Mouse (Mus musculus): ENCODE measurements at regions not wholly inside any gene's neighbourhood (a gene's known extent, or its start where the extent isn't known, plus 50 kb on each side); places are given as distances from the start of the nearest gene placed in this dataset.
A peak's percentile ranks its signal among the peaks of the same experiment; 100 is the strongest.

DNA sequence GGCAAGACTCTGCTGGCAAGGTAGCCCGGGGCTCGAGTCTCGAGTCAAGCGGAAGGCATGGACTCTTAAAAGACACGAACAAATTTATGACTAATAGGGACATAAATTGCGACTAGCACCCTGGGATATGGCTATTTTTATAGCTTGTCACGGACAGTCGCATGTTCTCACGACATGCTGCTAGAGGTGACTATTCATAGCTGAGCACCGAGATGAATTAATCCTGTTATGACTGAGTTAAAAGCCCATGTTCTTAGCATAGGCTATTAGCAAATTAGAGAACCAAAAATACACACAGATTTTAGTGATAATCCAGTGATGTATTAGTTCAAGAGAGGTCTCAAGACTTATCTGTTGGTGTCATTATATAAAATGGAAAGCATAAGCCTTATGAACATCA, 539.2 kb downstream of the Gm19410 start:
- ATAC-seq (replicated peaks; ENCODE audit: low FRiP score, low TSS enrichment, poor library complexity, severe bottlenecking), result no peak

DNA sequence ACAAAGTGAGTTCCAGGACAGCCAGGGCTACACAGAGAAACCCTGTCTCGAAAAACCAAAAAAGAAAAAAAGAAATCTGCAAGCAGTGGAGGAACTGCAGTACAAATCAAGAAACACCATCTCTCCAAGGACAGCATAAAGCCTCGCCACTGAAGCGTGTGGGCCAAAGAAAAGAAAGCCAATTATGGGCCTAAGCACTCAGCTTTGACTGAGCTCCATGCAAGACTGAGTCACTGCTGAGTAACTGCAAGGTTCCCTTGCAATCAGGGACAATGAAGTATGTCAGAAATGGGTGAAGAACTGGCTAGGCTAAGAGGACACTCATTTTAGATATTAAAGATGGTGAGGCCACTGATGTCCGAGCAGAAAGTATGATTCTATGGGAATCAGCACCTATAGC, 540.7 kb downstream of the Gm19410 start:
- ATAC-seq (replicated peaks; ENCODE audit: low FRiP score, low TSS enrichment, poor library complexity, severe bottlenecking), result no peak

DNA sequence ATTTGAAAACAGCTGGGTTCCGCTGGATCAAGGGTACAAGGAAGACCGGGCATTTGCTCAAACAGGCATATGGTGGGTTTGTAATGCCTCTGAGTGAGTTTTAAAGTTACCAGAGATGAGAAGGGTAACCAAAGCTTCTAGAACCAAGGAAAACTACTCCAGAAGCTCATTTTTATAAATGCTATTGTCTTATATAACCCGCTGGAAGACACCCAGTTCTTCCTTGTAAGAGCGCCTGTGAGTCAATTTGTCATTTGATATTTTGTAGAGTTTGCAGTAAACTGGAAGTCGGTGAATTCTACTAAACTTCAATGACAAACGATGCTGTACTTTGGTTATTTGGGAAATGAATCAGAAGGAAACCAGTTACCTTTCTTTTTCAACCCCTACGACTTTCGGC, 541.9 kb downstream of the Gm19410 start:
- ATAC-seq (replicated peaks; ENCODE audit: low FRiP score, low TSS enrichment, poor library complexity, severe bottlenecking), result no peak

DNA sequence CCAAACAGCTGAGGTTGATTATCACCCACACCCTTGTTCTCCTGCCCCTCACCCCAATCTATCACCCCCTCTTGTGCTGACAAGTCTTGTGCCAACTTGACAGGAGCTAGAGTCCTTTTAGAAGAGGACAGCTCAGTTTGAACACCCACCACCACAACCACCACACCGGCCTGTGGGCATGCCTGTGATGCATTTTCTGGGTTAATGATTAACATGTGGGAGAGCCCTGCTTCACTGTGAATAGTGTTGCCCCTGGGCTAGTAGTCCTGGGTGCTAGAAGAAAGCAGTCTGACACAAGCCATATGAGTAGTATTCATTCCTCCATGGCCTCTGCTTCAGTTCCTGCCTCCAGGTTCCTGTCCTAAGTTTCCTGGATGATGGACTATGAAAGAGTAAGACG, 542.5 kb downstream of the Gm19410 start:
- ATAC-seq (replicated peaks; ENCODE audit: low FRiP score, low TSS enrichment, poor library complexity, severe bottlenecking), result no peak

DNA sequence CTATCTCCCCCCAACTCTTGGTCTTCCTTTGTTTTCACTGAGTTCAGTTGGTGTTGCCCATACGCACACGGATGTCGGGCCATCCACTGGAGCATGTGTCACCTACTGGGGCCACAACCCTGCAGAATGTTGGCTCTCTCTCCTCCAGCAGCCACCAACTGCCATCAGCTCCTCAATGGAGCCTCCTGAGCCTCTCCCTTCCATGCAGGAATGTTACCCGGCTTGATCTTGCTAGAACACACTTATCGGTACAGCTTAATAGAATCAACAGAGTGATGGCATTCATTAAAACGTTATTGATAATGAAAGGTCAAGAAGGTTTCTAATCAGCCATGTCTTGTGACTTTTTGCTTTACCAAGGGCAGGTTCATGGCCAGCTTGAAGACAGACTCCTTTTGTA, 543.7 kb downstream of the Gm19410 start:
- no peak for ATAC-seq (replicated peaks; ENCODE audit: low FRiP score, low TSS enrichment, poor library complexity, severe bottlenecking)

DNA sequence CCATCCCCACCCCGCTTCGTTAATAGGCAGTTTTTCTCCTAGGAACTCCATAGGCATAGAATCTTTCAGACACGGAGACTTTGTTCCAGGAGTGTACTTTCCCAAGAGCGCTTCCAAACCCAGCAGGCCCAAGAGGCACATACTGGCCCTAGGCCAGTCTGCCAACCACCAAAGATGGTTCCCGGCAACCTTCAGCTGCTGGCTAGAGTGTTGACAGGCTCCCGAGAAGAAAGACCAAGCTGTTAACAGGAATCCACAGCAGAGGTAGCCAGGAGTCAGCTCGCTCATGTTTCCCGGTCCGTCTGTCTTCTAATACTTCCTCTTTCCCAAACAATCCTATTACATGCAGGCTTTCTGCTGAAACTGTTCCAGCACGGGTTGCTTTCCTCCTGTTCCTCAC, 544.4 kb downstream of the Gm19410 start:
- ATAC-seq (replicated peaks; ENCODE audit: low FRiP score, low TSS enrichment, poor library complexity, severe bottlenecking), result no peak

DNA sequence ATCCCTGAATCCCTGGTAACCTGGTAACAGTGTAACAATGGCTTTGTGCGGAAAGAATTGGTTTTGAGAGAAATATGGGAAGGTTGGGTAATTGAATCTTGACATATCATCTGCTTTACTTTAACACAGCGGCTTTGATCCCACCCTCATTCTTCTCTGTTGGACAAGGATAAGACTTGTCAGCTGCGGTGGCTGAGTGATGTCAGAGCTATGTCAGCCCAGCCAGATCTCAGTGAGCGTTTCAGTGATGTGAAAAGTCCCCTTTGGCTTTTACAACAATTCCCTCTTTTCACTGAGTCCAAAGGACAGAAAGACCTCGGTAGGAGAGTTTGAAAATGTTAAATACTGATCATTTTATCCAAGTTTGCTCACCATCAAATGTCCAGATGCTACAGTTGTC, 546.1 kb downstream of the Gm19410 start:
- ATAC-seq (replicated peaks; ENCODE audit: low FRiP score, low TSS enrichment, poor library complexity, severe bottlenecking), result no peak

DNA sequence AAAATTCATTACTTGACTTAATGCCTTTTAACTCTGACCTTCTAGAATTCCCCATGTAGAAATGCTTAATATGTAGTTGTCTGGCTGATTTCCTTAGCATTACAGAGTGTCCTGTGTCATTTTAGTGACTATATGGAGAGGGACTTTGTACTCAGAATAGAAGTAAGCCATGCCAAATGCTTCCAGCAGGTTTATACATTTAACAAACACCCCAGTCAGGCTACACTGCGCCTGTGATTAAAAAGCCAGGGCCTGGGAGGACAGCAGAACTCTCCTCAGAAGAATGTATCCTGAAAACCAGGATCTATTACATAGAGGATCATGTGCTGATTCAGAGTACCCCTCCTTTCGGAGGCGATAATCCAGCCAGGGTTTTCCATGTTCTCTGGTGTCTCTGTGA, 547.4 kb downstream of the Gm19410 start:
- ATAC-seq (replicated peaks; ENCODE audit: low FRiP score, low TSS enrichment, poor library complexity, severe bottlenecking), result no peak

DNA sequence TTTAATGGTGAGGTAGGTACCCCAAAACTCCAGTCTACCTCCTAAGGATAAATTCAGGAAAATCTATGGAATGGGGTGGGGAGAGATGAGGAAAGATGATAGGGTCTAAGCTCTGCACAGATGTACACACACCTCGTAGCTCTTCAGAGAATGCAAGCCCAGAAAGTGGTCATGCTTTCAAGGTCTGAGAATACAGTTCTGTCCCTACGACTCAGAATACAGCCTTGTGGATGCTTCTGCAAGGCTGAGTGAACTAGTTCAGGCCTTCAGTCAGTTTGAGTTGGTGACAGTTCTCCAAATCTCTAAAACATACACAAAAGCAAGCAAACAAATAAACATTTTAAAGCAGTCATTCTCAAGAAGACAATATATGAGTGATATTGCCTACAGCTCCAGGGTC, 552.8 kb downstream of the Gm19410 start:
- ATAC-seq (replicated peaks; ENCODE audit: low FRiP score, low TSS enrichment, poor library complexity, severe bottlenecking), result no peak

DNA sequence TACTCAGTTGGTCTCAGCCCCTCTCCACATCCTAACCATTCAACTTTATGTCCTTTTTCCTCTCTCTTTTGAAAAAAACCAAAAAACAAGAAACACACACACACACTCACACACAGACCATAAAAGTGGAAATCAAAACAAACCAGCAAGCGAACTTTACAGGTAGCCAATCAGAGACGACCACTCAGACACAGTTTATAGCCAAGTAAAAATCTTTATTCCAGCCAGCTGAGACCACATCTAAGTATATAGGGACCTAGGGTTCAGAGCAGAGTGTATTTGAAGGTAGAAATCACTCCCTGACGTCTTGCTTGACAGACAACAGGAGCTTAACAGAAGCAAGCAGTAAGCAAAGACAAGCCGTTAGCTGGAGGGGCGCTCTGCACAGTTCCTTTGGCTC, 553.3 kb downstream of the Gm19410 start:
- no peak for ATAC-seq (replicated peaks; ENCODE audit: low FRiP score, low TSS enrichment, poor library complexity, severe bottlenecking)

DNA sequence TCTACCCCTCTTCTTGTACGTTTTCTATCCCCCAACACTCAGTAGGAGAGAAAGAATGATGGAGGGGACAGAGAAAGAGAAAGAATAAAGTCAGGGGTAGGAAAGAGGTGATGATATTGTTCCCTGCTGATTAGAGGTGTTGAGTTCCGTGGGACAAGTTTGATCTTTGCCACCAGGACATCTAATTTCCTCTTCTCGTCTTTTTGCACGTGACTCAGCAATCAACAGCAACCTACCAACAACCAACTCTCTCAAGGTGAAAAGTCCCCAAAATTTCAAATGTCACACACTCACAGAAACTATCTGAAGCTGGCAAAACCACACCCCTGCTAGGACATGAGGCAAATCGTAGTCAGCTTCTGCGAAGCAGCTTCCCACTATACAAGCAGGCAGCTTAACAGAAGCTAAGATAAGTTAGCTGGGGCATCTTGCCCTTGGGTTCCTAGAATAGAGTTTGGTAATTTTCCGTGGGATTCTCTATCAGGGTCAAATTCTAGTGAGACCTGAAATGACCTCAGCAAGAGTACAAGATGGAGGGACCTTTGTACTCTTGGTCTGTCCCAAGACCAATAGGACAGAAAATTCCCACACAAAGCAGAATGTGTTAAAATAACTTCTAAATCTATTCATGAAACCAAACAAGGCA, 553.8 kb downstream of the Gm19410 start:
- ATAC-seq (replicated peaks; ENCODE audit: low FRiP score, low TSS enrichment, poor library complexity, severe bottlenecking), result peak; percentile 50

DNA sequence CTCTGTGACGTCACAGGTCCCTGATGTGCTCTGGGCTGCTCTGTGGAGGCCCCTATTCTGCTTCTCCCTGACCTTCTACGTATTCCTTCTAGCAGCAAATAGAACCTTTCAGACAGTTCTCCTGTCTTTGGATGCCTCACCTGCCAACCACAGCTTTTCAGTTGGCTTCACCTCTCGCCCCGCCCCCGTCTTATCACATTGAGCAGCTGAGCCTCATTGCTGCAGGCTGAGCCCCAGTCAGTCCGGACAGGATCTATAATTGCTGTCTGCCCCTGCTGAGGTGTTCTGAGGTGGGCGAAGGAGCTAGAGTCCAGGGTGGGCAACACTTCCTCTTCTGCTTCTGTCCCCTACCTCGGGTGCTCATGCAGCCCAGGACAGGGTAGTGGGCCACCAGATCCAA, 556.5 kb downstream of the Gm19410 start:
- peak; percentile 60 for ATAC-seq (replicated peaks; ENCODE audit: low FRiP score, low TSS enrichment, poor library complexity, severe bottlenecking)

DNA sequence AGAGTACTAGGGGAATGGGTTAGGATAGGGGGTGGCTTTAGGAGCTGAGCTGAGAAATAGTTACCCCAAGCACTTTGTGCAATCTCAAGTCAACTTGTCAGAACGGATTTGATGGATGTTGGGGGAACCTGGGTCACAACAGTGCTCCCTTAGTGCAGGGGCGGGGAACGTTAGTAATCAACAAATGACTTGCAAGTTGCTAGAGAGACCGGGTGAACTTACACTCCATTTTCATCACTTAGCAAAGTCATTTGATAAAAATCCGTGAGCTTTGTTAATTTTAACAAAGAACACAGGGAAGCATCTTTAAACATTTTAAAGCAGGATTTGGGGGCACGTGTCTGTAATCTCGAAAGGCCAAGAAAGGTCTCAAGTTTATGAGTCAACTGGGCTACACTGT, 557.0 kb downstream of the Gm19410 start:
- ATAC-seq (replicated peaks; ENCODE audit: low FRiP score, low TSS enrichment, poor library complexity, severe bottlenecking), result no peak

DNA sequence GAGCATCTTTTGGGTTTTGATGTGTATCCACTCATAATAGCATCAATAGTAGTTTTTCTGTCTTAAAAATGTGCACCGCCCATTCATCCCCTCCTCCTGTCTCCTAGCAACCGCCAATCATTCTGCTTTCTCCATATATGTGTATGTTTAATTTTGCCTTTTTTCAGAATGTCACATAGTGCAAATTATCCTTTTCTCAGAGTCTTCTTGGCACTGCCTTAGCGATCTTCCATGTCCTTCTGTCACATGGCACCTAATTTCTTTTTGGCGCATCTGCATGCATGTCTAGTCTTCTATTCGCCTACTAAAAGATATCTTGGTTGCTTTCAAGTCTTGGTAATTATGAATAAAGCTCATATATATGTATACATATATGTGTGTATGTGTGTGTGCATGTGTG, 573.0 kb downstream of the Gm19410 start:
- ATAC-seq (replicated peaks; ENCODE audit: low FRiP score, low TSS enrichment, poor library complexity, severe bottlenecking), result no peak

DNA sequence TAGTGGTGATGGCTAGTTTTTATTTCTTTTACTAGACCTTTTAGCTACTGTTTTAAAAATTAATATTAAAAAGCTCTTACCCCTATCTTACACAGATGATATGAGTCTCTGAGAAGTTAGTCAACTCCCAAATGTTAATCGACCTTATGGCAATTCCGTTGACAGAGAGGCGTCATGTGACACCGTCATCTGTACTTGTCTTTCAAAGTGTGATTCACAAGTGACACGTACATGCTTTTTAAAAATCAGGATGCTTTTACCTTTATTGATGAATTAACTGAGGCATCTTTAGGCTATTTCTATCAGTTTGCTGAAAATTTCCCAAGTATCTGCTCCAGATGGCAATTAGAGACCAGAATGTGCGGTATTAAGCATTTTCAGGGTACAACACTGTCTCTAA, 573.9 kb downstream of the Gm19410 start:
- no peak for ATAC-seq (replicated peaks; ENCODE audit: low FRiP score, low TSS enrichment, poor library complexity, severe bottlenecking)

DNA sequence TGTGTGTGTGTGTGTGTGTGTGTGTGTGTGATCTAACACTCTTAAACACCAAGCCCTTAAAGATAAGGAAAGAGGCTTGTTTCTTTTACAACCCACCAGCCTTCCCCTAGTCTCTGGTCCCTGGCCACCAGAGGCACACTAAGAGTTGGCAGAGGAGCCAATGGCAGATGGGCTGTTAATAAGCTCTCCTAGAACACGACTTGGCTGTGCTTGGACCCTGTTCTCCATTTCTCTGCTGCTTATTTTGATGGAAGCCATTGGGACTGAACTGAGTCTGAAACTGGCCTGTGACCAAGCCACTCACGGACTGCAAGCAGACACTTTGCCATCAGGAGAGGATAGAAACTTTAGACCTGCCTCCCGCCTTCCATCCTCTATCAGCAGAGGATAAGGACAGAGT, 574.9 kb downstream of the Gm19410 start:
- no peak for ATAC-seq (replicated peaks; ENCODE audit: low FRiP score, low TSS enrichment, poor library complexity, severe bottlenecking)

DNA sequence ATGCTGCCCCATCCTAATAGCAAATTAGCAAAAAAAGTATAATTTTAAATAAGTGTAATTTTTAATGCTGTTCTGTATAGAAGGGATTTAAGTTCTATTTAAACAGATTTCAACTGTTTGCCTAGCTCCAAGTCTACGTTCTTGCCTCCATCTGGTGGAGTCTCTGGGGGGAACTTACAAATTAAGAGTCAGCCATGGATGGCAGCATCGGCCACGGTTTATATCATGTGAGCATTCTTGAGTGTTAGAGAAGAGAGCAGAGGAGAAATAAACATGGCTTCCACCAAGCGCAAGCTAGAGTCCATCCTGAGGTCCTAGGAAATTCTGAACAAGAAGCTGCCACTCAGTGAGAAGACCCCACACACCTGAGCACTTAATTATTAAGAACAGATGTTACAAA, 576.4 kb downstream of the Gm19410 start:
- no peak for ATAC-seq (replicated peaks; ENCODE audit: low FRiP score, low TSS enrichment, poor library complexity, severe bottlenecking)

DNA sequence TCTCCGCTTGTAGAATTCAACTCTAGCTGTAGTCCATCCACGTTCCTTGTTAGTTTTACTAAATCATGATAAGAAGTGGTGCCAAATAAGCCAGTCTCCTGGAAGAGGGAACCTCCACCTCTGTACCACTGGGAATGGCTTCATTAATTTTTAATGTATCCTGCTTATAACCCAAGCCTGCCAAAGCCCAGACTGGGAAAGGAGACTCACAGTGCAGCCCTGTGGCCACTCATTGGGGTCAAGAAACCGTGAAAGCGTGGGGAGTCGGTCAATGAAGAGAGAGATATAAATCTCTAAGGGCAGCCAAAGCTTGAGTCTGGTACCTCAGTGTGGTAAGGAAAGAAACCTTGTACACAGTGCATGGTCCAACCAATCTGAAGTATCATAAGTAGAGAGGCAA, 577.1 kb downstream of the Gm19410 start:
- no peak for ATAC-seq (replicated peaks; ENCODE audit: low FRiP score, low TSS enrichment, poor library complexity, severe bottlenecking)

DNA sequence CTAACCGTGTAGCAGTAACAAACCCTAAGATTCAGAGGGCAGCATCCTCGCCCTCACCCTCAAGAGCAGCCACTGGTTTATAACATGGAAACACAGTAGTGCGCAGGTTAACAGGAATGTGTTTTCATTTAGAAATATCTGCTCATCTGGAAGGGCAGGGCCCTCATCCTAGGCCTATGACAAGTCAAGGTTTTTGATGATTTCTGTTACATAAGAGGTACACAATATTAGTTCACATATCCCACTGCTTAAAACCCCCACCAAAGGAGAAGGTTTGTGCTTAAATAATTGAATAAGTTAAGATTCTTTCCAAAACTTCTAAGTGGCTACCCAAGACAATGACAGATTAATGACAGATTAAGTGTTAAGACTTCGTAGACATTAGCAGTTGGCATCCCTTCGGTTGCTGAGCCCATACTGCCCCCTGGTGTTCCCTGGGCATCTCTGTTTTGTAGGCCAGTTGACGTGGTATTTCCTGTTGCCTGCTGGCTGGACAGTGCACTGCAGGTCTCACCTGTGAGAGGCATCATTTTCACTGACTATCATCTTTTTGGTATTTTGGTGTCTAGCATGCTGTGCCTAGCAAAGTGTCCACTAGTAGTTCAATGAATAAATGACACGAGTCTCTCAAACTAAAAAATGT, 581.2 kb downstream of the Gm19410 start:
- ATAC-seq (replicated peaks; ENCODE audit: low FRiP score, low TSS enrichment, poor library complexity, severe bottlenecking), result peak; percentile 100

DNA sequence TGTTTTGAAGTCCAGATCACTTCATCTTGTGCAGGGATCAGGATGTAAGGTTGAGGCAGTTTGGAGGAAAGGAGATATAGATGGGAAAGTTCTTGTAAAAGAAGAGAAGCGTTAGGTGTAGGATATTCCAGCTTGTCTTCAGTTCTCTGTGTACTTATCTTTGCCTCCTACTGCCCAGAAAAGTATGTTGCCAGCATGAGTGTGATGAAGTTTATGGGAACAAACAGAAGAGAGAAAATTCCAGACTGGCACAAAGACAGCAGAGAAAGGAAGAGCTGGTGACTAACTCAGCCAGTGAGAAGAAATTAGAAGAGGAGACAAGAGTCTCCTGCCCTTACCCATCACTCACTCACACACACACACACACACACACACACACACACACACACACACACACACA, 582.5 kb downstream of the Gm19410 start:
- ATAC-seq (replicated peaks; ENCODE audit: low FRiP score, low TSS enrichment, poor library complexity, severe bottlenecking), result no peak

DNA sequence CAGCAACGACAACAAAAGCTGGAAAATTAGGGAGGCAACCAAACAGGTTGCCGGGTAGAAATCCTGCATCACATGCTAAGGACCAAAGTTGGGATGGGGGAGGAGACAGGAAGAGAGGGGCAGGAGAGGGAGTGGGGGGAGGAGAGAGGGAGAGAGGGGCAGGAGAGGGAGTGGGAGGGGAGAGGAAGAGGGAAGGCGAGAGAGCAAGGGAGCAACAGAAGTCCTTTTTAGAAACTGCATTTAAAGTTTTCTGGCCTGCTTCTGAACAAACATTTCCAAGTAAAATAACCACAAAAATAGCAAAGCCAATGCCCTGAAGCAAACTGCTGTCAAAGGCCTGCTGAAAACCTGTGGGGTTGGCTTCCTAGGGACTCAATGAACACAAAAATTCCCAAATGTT, 589.3 kb downstream of the Gm19410 start:
- ATAC-seq (replicated peaks; ENCODE audit: low FRiP score, low TSS enrichment, poor library complexity, severe bottlenecking), result no peak

DNA sequence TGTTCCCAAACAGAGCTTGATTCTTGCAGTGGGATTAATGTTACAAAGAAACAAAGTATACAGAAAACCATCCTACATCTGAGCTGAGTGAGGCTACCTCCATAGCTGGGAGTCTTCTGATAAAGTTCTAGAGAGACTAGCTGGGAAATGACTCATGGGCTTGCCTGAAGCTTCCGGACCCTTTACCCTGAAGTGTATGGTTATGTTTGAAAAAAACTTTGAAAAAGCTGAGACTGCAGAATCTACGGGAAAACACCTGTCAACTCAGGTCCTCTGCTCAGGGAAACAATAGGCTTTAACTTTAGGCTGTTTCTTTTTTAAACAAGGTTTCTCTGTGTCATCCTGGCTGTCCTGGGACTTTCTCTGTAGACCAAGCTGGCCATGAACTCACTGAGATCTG, 593.4 kb downstream of the Gm19410 start:
- no peak for ATAC-seq (replicated peaks; ENCODE audit: low FRiP score, low TSS enrichment, poor library complexity, severe bottlenecking)
